Mouse (Mus musculus) stomach, embryonic 14.5 days (tissue): ENCODE measurements around the gene Cfap97d1. TPM values are rescaled to one million over a fixed set of nuclear protein-coding genes. Genes with fewer than 3 reads are reported as not detected.

Experiments
- ATAC-seq: fragments of 200-750 bp; cut with Nextera tagmentation; 2 replicates; pipeline ENCODE4 v1.8.0; 2017; ENCODE audit warnings: low read depth, moderate TSS enrichment; ENCODE audit not compliant: insufficient number of reproducible peaks, insufficient read depth, low FRiP score
- H3K27ac ChIP-seq: fragments of 300-500 bp; sonication (generic); 2 replicates; pipeline ENCODE4 v1.5.1; 2014; ENCODE audit warnings: mild to moderate bottlenecking, low read length, moderate library complexity, mixed read lengths
- H3K27me3 ChIP-seq: fragments of 300-500 bp; sonication (generic); 2 replicates; pipeline ENCODE4 v1.6.1; 2014; ENCODE audit warnings: low read length, control low read depth, mixed read lengths; ENCODE audit not compliant: control insufficient read depth, insufficient read depth
- H3K36me3 ChIP-seq: fragments of 300-500 bp; sonication (generic); 2 replicates; pipeline ENCODE4 v1.6.1; 2014; ENCODE audit warnings: mild to moderate bottlenecking, control low read depth, low read length, moderate library complexity, mixed read lengths; ENCODE audit not compliant: control insufficient read depth, insufficient read depth
- H3K4me1 ChIP-seq: fragments of 300-500 bp; sonication (generic); 2 replicates; pipeline ENCODE4 v1.6.1; 2014; ENCODE audit warnings: low read length, control low read depth, mixed read lengths; ENCODE audit not compliant: control insufficient read depth, insufficient read depth
- H3K4me2 ChIP-seq: fragments of 300-500 bp; sonication (generic); replicated peaks from 2 replicates; pipeline ENCODE4 v1.6.1; 2014; ENCODE audit warnings: low read depth, low read length, control low read depth
- H3K4me3 ChIP-seq: fragments of 300-500 bp; sonication (generic); 2 replicates; pipeline ENCODE4 v1.5.1; 2014; ENCODE audit warnings: low read depth, low read length, control low read depth
- H3K9ac ChIP-seq: fragments of 300-500 bp; sonication (generic); replicated peaks from 2 replicates; pipeline ENCODE4 v1.6.1; 2014; ENCODE audit warnings: low read depth, mild to moderate bottlenecking, control low read depth, low read length, moderate library complexity, mixed read lengths
- H3K9me3 ChIP-seq: fragments of 300-500 bp; sonication (generic); 2 replicates; pipeline ENCODE4 v1.6.1; 2016; ENCODE audit warnings: low read depth, low read length, control low read depth; ENCODE audit not compliant: control insufficient read depth
- WGBS: fragments of 180-500 bp; shearing (Covaris S2); extraction: QIAGEN DNeasy Blood & Tissue Kit; methylation state at CpG from one replicate; pipeline ENCODE4 v1.1.7; 2014; 5-methylcytosine and 5-hydroxymethylcytosine counted together
- polyA plus RNA-seq: library from polyadenylated mRNA; unstranded; fragments of >200 nt; fragmentation: Nextera tagmentation; extraction: Ambion mirVana; gene quantifications from 2 replicates; pipeline ENCODE4 v1.2.1, GENCODE M21; 2014

Cfap97d1 gene
- polyA plus RNA-seq, 1 experiment from 2014 or later, result not detected

DNA sequence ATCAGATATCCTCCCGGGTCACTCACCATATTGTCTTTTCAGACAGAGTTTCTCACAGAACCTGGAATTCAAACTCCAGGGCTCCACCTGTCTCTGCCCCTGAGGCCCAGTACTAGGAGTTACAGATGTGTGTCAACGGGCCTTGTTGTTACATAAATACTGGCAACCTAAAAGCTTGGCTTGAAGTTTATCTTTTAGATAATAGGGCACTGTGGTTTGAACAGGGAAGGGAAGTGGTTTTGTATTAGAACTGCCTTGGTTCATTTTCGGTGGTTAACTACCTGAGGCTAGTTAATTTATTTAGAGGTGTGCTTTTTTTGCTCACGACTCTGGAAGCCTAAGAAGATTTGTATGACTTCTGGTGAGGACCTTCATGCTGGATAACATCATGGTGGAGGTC is 30.6 kb upstream of the Cfap97d1 start:
- 0 out of 2 replicates have a peak overlapping the region, but pooled peaks have one; percentile 26 for H3K4me2 ChIP-seq

GRCm38 (mm10) chr11:101957476-101957875 is 26.6 kb upstream of the Cfap97d1 start:
- Histone ChIP-seq H3K4me3 (no peak overlapping the region), H3K9ac (no peak overlapping the region), H3K36me3 (no peaks in the 10 kb centered on the region), H3K9me3 (no peaks in the 10 kb centered on the region), H3K4me2 (no peak overlapping the region), H3K4me1 (peaks cover 14% of the 10 kb centered on the region), H3K27me3 (peaks cover 16% of the 10 kb centered on the region), H3K27ac (no peak overlapping the region)
- 62% methylated on average over 5 of the region's 5 CpGs for WGBS
- ATAC-seq, result no peak

More for the DNA sequence above, 30.6 kb upstream of the Cfap97d1 start:
- WGBS, result 52% methylated on average over 4 of the region's 4 CpGs
- 0 out of 2 replicates have a peak overlapping the region, but pooled peaks have one; percentile 52 for H3K27ac ChIP-seq
- H3K27me3 ChIP-seq, result no peaks in the 10 kb centered on the region
- no peak overlapping the region for H3K9ac ChIP-seq
- H3K4me3 ChIP-seq, result no peak overlapping the region
- peaks cover 17% of the 10 kb centered on the region for H3K4me1 ChIP-seq
- no peak for ATAC-seq
- no peaks in the 10 kb centered on the region for H3K36me3 ChIP-seq
- H3K9me3 ChIP-seq, result no peaks in the 10 kb centered on the region

GRCm38 (mm10) chr11:101963043-101963442 is 21.0 kb upstream of the Cfap97d1 start:
- H3K9me3 ChIP-seq, result no peaks in the 10 kb centered on the region
- no peak overlapping the region for H3K9ac ChIP-seq
- peak overlapping the region; percentile 44; the same call in 1 of the 2 replicates for H3K4me3 ChIP-seq
- H3K4me2 ChIP-seq, result peak overlapping the region; percentile 92; the same call in 1 of the 2 replicates
- peaks cover 49% of the 10 kb centered on the region for H3K27me3 ChIP-seq
- no peaks in the 10 kb centered on the region for H3K36me3 ChIP-seq
- WGBS, result 4% methylated on average over 11 of the region's 11 CpGs
- ATAC-seq, result no peak
- H3K4me1 ChIP-seq, result peaks cover 4% of the 10 kb centered on the region; the same call in 1 of the 2 replicates
- no peak overlapping the region for H3K27ac ChIP-seq

GRCm38 (mm10) chr11:101963473-101964291 is 20.4 kb upstream of the Cfap97d1 start:
- under 1% methylated on average over 75 of the region's 78 CpGs for WGBS
- ATAC-seq, result no peak
- H3K4me1 ChIP-seq, result peaks cover 8% of the 10 kb centered on the region; the same call in 1 of the 2 replicates
- peaks cover 49% of the 10 kb centered on the region for H3K27me3 ChIP-seq
- no peaks in the 10 kb centered on the region for H3K36me3 ChIP-seq
- H3K9ac ChIP-seq, result peak overlapping the region; percentile 33; the same call in 1 of the 2 replicates
- H3K4me2 ChIP-seq, result peak overlapping the region; percentile 92
- H3K27ac ChIP-seq, result no peak overlapping the region
- peak overlapping the region; percentile 44 for H3K4me3 ChIP-seq
- no peaks in the 10 kb centered on the region for H3K9me3 ChIP-seq

GRCm38 (mm10) chr11:101964647-101965046 is 19.4 kb upstream of the Cfap97d1 start:
- ATAC-seq, result no peak
- H3K4me2 ChIP-seq, result no peak overlapping the region
- WGBS, result 7% methylated on average over 8 of the region's 8 CpGs
- no peaks in the 10 kb centered on the region for H3K36me3 ChIP-seq
- H3K27ac ChIP-seq, result no peak overlapping the region
- H3K27me3 ChIP-seq, result peaks cover 49% of the 10 kb centered on the region
- peaks cover 9% of the 10 kb centered on the region; the same call in 1 of the 2 replicates for H3K4me1 ChIP-seq
- H3K9me3 ChIP-seq, result no peaks in the 10 kb centered on the region
- H3K9ac ChIP-seq, result no peak overlapping the region
- no peak overlapping the region for H3K4me3 ChIP-seq

GRCm38 (mm10) chr11:101965553-101965952 is 18.5 kb upstream of the Cfap97d1 start:
- Histone ChIP-seq H3K27ac (no peak overlapping the region), H3K36me3 (no peaks in the 10 kb centered on the region), H3K4me2 (no peak overlapping the region), H3K9ac (no peak overlapping the region), H3K4me1 (peaks cover 9% of the 10 kb centered on the region; the same call in 1 of the 2 replicates), H3K9me3 (no peaks in the 10 kb centered on the region), H3K27me3 (peaks cover 49% of the 10 kb centered on the region), H3K4me3 (no peak overlapping the region)
- ATAC-seq, result no peak
- WGBS, result 2% methylated on average over 2 of the region's 2 CpGs

DNA sequence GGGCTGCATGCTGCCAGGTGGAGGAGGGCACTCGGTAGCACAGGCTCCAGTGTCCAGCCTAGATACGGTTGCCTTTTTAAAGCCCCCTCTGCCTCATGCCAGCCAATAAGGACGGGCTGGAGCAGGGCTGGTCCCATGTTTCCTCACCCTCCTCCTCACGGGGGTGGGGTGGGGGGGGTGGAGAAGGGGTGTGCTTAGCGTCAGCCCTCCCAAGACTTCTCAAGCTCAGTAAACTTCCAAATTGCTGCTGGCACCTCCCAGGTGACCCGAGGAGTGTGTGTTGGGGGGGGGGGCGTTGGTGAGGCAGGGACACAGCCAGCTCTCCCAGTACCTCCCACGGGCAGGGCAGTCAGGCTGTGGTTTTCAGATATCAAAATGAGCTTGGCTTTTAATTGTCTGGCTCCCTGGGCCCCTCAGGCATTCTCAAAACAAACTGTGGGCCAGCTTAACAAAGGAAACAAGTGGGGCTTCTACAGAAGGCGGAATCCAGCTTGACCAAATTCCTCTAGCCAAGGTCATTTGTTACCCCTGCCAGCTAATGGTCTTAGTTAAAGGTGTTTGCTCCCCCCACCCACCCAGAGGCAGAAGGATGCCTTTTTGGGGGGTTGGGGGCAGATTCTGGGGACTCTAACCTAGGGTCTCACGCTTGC is 17.0 kb upstream of the Cfap97d1 start, which contains the start of gene Sost:
Sost (minus strand) TSS at position 51 of the 650 bp plus-strand sequence.
- Histone ChIP-seq H3K4me3 (no peak within 1 kb of the TSS), H3K27me3 (peaks cover 36% of the 10 kb centered on the region), H3K9me3 (no peaks in the 10 kb centered on the region), H3K27ac (no peak within 1 kb of the TSS), H3K9ac (no peak within 1 kb of the TSS), H3K36me3 (no peaks in the 10 kb centered on the region), H3K4me2 (no peak within 1 kb of the TSS), H3K4me1 (peaks cover 9% of the 10 kb centered on the region; the same call in 1 of the 2 replicates)
- 20% methylated on average over 9 of the region's 10 CpGs for WGBS
- no peak for ATAC-seq

DNA sequence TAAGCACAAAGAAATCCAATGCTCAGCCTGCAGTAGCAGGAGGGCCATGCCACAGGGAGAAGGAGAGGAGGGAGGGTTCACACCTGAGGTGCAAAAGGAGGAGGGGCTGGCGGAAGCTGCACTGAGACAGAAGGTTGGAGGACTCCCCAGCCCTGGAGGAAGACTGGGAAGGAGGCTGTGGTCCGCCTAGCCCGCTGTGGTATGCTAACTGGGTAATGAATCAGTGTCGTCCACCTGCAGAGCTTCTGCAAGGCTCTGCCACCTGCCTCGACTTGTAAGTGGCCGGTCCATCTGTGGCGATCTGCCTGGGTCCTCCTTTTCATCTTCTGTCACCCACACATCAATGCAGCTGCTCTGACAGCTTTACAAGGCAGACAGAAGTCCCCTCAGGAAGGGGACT is 15.8 kb upstream of the Cfap97d1 start:
- Histone ChIP-seq H3K4me1 (peaks cover 8% of the 10 kb centered on the region; the same call in 1 of the 2 replicates), H3K4me2 (no peak overlapping the region), H3K27me3 (peaks cover 27% of the 10 kb centered on the region), H3K9me3 (no peaks in the 10 kb centered on the region), H3K4me3 (no peak overlapping the region), H3K9ac (no peak overlapping the region), H3K36me3 (no peaks in the 10 kb centered on the region; the same call in 1 of the 2 replicates), H3K27ac (no peak overlapping the region)
- no peak for ATAC-seq
- 12% methylated on average over 7 of the region's 7 CpGs for WGBS
